Mouse (Mus musculus): ENCODE measurements at regions not wholly inside any gene's neighbourhood (a gene's known extent, or its start where the extent isn't known, plus 50 kb on each side); places are given as distances from the start of the nearest gene placed in this dataset.

- no peak for ATAC-seq (replicated peaks; ENCODE audit: poor library complexity)
These were observed 732.9 kb upstream of the 2610301B20Rik start for GRCm38 (mm10) chr4:10141238-10141934.

GRCm38 (mm10) chr4:10149911-10150310 is 724.4 kb upstream of the 2610301B20Rik start:
- no peak for ATAC-seq (replicated peaks; ENCODE audit: poor library complexity)

- ATAC-seq (replicated peaks; ENCODE audit: poor library complexity) = peak; percentile 66
These were observed 723.8 kb upstream of the 2610301B20Rik start for GRCm38 (mm10) chr4:10150501-10150900.

GRCm38 (mm10) chr4:10155705-10156390 is 718.5 kb upstream of the 2610301B20Rik start:
- no peak for ATAC-seq (replicated peaks; ENCODE audit: poor library complexity)

GRCm38 (mm10) chr4:10189896-10190295 is 684.4 kb upstream of the 2610301B20Rik start:
- no peak for ATAC-seq (replicated peaks; ENCODE audit: poor library complexity)

GRCm38 (mm10) chr4:10197245-10197943 is 676.9 kb upstream of the 2610301B20Rik start:
- ATAC-seq (replicated peaks; ENCODE audit: poor library complexity) = peak; percentile 42

- no peak for ATAC-seq (replicated peaks; ENCODE audit: poor library complexity)
These were observed 672.5 kb upstream of the 2610301B20Rik start for GRCm38 (mm10) chr4:10201835-10202234.

- ATAC-seq (replicated peaks; ENCODE audit: poor library complexity) = no peak
These were observed 670.1 kb upstream of the 2610301B20Rik start for GRCm38 (mm10) chr4:10204224-10204623.

- ATAC-seq (replicated peaks; ENCODE audit: poor library complexity) = no peak
These were observed 664.9 kb upstream of the 2610301B20Rik start for GRCm38 (mm10) chr4:10209324-10209923.

- no peak for ATAC-seq (replicated peaks; ENCODE audit: poor library complexity)
These were observed 663.0 kb upstream of the 2610301B20Rik start for GRCm38 (mm10) chr4:10211303-10211702.

- ATAC-seq (replicated peaks; ENCODE audit: poor library complexity) = no peak
These were observed 639.0 kb upstream of the 2610301B20Rik start for GRCm38 (mm10) chr4:10235324-10235723.

GRCm38 (mm10) chr4:10242117-10242516 is 632.2 kb upstream of the 2610301B20Rik start:
- ATAC-seq (replicated peaks; ENCODE audit: poor library complexity) = no peak

GRCm38 (mm10) chr4:10242909-10243308 is 631.4 kb upstream of the 2610301B20Rik start:
- ATAC-seq (replicated peaks; ENCODE audit: poor library complexity) = no peak

GRCm38 (mm10) chr4:10254029-10254690 is 620.1 kb upstream of the 2610301B20Rik start:
- no peak for ATAC-seq (replicated peaks; ENCODE audit: poor library complexity)

GRCm38 (mm10) chr4:10257537-10257936 is 616.8 kb upstream of the 2610301B20Rik start:
- ATAC-seq (replicated peaks; ENCODE audit: poor library complexity) = no peak

- ATAC-seq (replicated peaks; ENCODE audit: poor library complexity) = no peak
These were observed 613.9 kb upstream of the 2610301B20Rik start for GRCm38 (mm10) chr4:10260351-10260750.

GRCm38 (mm10) chr4:10265942-10266341 is 608.4 kb upstream of the 2610301B20Rik start:
- ATAC-seq (replicated peaks; ENCODE audit: poor library complexity) = no peak

GRCm38 (mm10) chr4:10285562-10285961 is 588.7 kb upstream of the 2610301B20Rik start:
- ATAC-seq (replicated peaks; ENCODE audit: poor library complexity) = no peak

GRCm38 (mm10) chr4:10290326-10290725 is 584.0 kb upstream of the 2610301B20Rik start:
- ATAC-seq (replicated peaks; ENCODE audit: poor library complexity) = no peak

GRCm38 (mm10) chr4:10295012-10295530 is 579.2 kb upstream of the 2610301B20Rik start:
- no peak for ATAC-seq (replicated peaks; ENCODE audit: poor library complexity)

- ATAC-seq (replicated peaks; ENCODE audit: poor library complexity) = no peak
These were observed 578.1 kb upstream of the 2610301B20Rik start for GRCm38 (mm10) chr4:10296220-10296619.

Data from megakaryocyte progenitor cell, adult 5-6 weeks (primary cell).